ENCODE assay signal across 8 mouse cellular contexts in the genomic region with DNA sequence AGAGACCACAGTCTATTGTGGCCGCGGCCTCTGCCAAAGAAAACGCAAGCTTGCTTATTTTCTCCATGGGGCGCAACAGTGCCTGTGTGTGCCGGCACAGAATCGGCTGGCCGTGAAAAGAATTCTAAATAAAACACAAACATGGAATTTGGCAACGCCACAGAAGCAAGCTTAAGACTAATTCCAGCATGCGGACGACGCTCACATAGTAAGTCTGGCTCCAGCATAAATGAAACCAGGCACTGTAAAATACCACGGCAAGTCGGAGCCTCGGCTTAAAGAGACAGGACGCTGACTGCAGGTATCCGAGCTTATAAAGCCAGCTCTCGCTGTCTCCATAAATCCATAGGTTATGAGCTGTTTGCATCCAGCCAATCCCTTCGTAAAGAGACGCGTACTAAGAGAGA. TPM values are rescaled to one million over a fixed set of nuclear protein-coding genes. Genes with fewer than 3 reads are reported as not detected.
DNase-seq lines count a peak whose midpoint lies in the region; ATAC-seq and TF ChIP-seq lines count a peak whose summit lies in the region.

No protein-coding gene starts in this region.

- no peak for DNase-seq in left cerebral cortex, adult 2 months (ENCODE audit: extremely low spot score in 1 of 2, low spot score in 2 of 2)
- DNase-seq in left cerebral cortex, postnatal 36 days (ENCODE audit: low spot score in 2 of 2): no peak
- DNase-seq in intestine, embryonic 14.5 days (ENCODE audit: low spot score): no peak
- DNase-seq in adrenal gland, postnatal 4 days (ENCODE audit: low spot score in 2 of 2): no peak
- DNase-seq in spleen, postnatal 36 days (ENCODE audit: low spot score in 2 of 2): no peak
- no peak for DNase-seq in MN1 (ENCODE audit: low spot score)

- H3K4me1 ChIP-seq in embryonic facial prominence, embryonic 15.5 days: peaks cover 87% of the 10 kb centered on the region
- peaks cover 30% of the 10 kb centered on the region for H3K4me1 ChIP-seq in intestine, embryonic 14.5 days (replicated peaks; ENCODE audit: control insufficient read depth, insufficient read depth, low read length)
- peaks cover 76% of the 10 kb centered on the region for H3K4me1 ChIP-seq in neural tube, embryonic 13.5 days (replicated peaks)

- ATAC-seq in embryonic facial prominence, embryonic 15.5 days (ENCODE audit: insufficient number of reproducible peaks, low FRiP score, low TSS enrichment, low read depth): peak; percentile 79
- no peak for ATAC-seq in intestine, embryonic 14.5 days (replicated peaks; ENCODE audit: low FRiP score, low TSS enrichment, low read depth)
- ATAC-seq in neural tube, embryonic 13.5 days (ENCODE audit: low read depth): no peak

- H3K36me3 ChIP-seq in embryonic facial prominence, embryonic 15.5 days: no peaks in the 10 kb centered on the region
- no peaks in the 10 kb centered on the region for H3K36me3 ChIP-seq in intestine, embryonic 14.5 days (ENCODE audit: control insufficient read depth, insufficient read depth, low read length)
- no peaks in the 10 kb centered on the region for H3K36me3 ChIP-seq in neural tube, embryonic 13.5 days

- WGBS in embryonic facial prominence, embryonic 15.5 days: 11% methylated on average over 20 of the region's 20 CpGs
- WGBS in intestine, embryonic 14.5 days: 35% methylated on average over 20 of the region's 20 CpGs
- 29% methylated on average over 20 of the region's 20 CpGs for WGBS in neural tube, embryonic 13.5 days

- TF ChIP-seq CTCF in left cerebral cortex, adult 2 months (IDR thresholded peaks at IDR 0.05): no peak

- H3K27ac ChIP-seq in left cerebral cortex, adult 2 months: peak overlapping the region; percentile 37; the same call in 1 of the 2 replicates
- peak overlapping the region; percentile 85 for H3K27ac ChIP-seq in embryonic facial prominence, embryonic 15.5 days (replicated peaks)
- H3K27ac ChIP-seq in intestine, embryonic 14.5 days (ENCODE audit: low read depth): no peak overlapping the region
- H3K27ac ChIP-seq in neural tube, embryonic 13.5 days (replicated peaks): peak overlapping the region; percentile 49

- peak overlapping the region; percentile 48 for H3K4me2 ChIP-seq in embryonic facial prominence, embryonic 15.5 days (replicated peaks)
- peak overlapping the region; percentile 31 for H3K4me2 ChIP-seq in intestine, embryonic 14.5 days (ENCODE audit: low read length)
- peak overlapping the region; percentile 48 for H3K4me2 ChIP-seq in neural tube, embryonic 13.5 days

- intact Hi-C loops in left cerebral cortex, adult 2 months (cut with DNase I): loop anchor here (2.0 kb wide), 1 partner anchor 22 kb away; no protein-coding TSS in a partner anchor
- intact Hi-C loops in left cerebral cortex, postnatal 36 days (cut with DNase I): no loop called here

- H3K9ac ChIP-seq in embryonic facial prominence, embryonic 15.5 days: no peak overlapping the region
- no peak overlapping the region for H3K9ac ChIP-seq in intestine, embryonic 14.5 days (ENCODE audit: low read length)
- H3K9ac ChIP-seq in neural tube, embryonic 13.5 days: peak overlapping the region; percentile 46

- H3K4me3 ChIP-seq in left cerebral cortex, adult 2 months: peak overlapping the region; percentile 44
- peak overlapping the region; percentile 24 for H3K4me3 ChIP-seq in embryonic facial prominence, embryonic 15.5 days (replicated peaks)
- no peak overlapping the region for H3K4me3 ChIP-seq in intestine, embryonic 14.5 days (ENCODE audit: low read depth, low read length)
- H3K4me3 ChIP-seq in neural tube, embryonic 13.5 days: peak overlapping the region; percentile 13

- no peaks in the 10 kb centered on the region for H3K27me3 ChIP-seq in embryonic facial prominence, embryonic 15.5 days
- no peaks in the 10 kb centered on the region for H3K27me3 ChIP-seq in intestine, embryonic 14.5 days (replicated peaks; ENCODE audit: control insufficient read depth, insufficient read depth, low read length)
- H3K27me3 ChIP-seq in neural tube, embryonic 13.5 days: no peaks in the 10 kb centered on the region

- H3K9me3 ChIP-seq in embryonic facial prominence, embryonic 15.5 days (replicated peaks): no peaks in the 10 kb centered on the region
- no peaks in the 10 kb centered on the region for H3K9me3 ChIP-seq in intestine, embryonic 14.5 days (ENCODE audit: control insufficient read depth, low read length)
- no peaks in the 10 kb centered on the region for H3K9me3 ChIP-seq in neural tube, embryonic 13.5 days

RNA-seq across cellular contexts. Expression of a gene that starts 51.1 kb away (rescaled TPM):
- 10 to 100 TPM; 57.8 to 69.0 TPM for total RNA-seq in left cerebral cortex, adult 2 months (2021)
- total RNA-seq in left cerebral cortex, postnatal 36 days (2021): 10 to 100 TPM; 56.6 to 74.4 TPM
- polyA plus RNA-seq in embryonic facial prominence, embryonic 15.5 days (2015; fragmentation: Nextera tagmentation; extraction: Ambion mirVana): 27.0 and 28.8 TPM in 2 replicates
- 8.3 and 8.8 TPM in 2 replicates for polyA plus RNA-seq in intestine, embryonic 14.5 days (2014; fragmentation: Nextera tagmentation; extraction: Ambion mirVana)
- 33.5 and 34.9 TPM in 2 replicates for polyA plus RNA-seq in neural tube, embryonic 13.5 days (2015; fragmentation: Nextera tagmentation; extraction: Ambion mirVana)
- 1 to 10 TPM; 1.4 to 2.2 TPM for total RNA-seq in adrenal gland, postnatal 4 days (2021)

Comparison
In these comparisons a context has a peak if more than half of its experiments do, and no peak if none do; other contexts are left out.
1. RNA of a gene that starts 51.1 kb away (total RNA-seq): 56.6 to 74.4 TPM in left cerebral cortex, postnatal 36 days and 57.8 to 69.0 TPM in left cerebral cortex, adult 2 months; 1.4 to 2.2 TPM in adrenal gland, postnatal 4 days; every median in the first group is over 10 times any median in the second.
2. Peak in every context shown above with its lines, with median percentiles within 50 percentile points of each other: H3K4me2 ChIP-seq.